Mouse (Mus musculus): ENCODE results near the gene Srp54c. TPM values are rescaled to one million over a fixed set of nuclear protein-coding genes. Genes with fewer than 3 reads are reported as not detected.

Srp54c gene
- total RNA-seq, 2 experiments from 2014 or later = 33.1 to 33.7 TPM

GRCm38 (mm10) chr12:55309501-55309900 lies 79.5 kb downstream of the Srp54c start:
- no peak for DNase-seq
- intact Hi-C loops (cut with DNase I) = no loop called here

- intact Hi-C loops (cut with DNase I) = loop anchor here (10.0 kb wide), 1 partner anchor 413 kb away; no protein-coding TSS in a partner anchor
- DNase-seq = no peak
These were observed 81.9 kb downstream of the Srp54c start for GRCm38 (mm10) chr12:55311841-55312240.

Other genes starting within 250 kb of the Srp54c start
- not detected for gene Gm20403, start 243.6 kb upstream of the Srp54c start, total RNA-seq (2021)
- gene Baz1a, start 215.8 kb upstream of the Srp54c start, total RNA-seq (2021) = 10 to 100 TPM; 11.8 to 13.5 TPM
- 1 to 10 TPM; 7.9 to 8.1 TPM for gene 2700097O09Rik, start 150.1 kb upstream of the Srp54c start, total RNA-seq (2021)
- gene Srp54a, start 149.9 kb upstream of the Srp54c start, total RNA-seq (2021) = 100 to 1,000 TPM; 101 to 102 TPM
- 10 to 100 TPM; 14.0 to 14.6 TPM for gene Fam177a, start 105.7 kb upstream of the Srp54c start, total RNA-seq (2021)
- 10 to 100 TPM; 35.3 to 38.0 TPM for gene Srp54b, start 75.1 kb upstream of the Srp54c start, total RNA-seq (2021)
- not detected for gene 1700047I17Rik2, start 30.6 kb upstream of the Srp54c start, total RNA-seq (2021)
- gene 1110008L16Rik, start 69.4 kb downstream of the Srp54c start, total RNA-seq (2021) = 10 to 100 TPM in 1 of 2 experiments, 1 to 10 TPM in 1; 9.6 to 10.1 TPM
- 10 to 100 TPM; 10.9 to 11.2 TPM for gene Ppp2r3c, start 72.8 kb downstream of the Srp54c start, total RNA-seq (2021)
- 100 to 1,000 TPM; 196 to 197 TPM for gene Psma6, start 154.1 kb downstream of the Srp54c start, total RNA-seq (2021)

Data from heart, postnatal 10 days (tissue).